Mouse (Mus musculus) brain, embryonic 14.5 days (tissue): ENCODE results near the gene Prr18.

Experiments
- CTCF ChIP-seq: fragments of 200-500 bp; IDR thresholded peaks from 2 replicates; pipeline ENCODE4 v1.5.1; 2012; ENCODE audit warnings: inconsistent platforms, mild to moderate bottlenecking, moderate library complexity, borderline replicate concordance; ENCODE audit not compliant: insufficient read depth, insufficient read length; ENCODE audit errors: extremely low read depth
- POLR2A ChIP-seq: fragments of 200-500 bp; IDR thresholded peaks from 2 replicates; pipeline ENCODE4 v1.6.1; 2012; ENCODE audit warnings: mild to moderate bottlenecking, inconsistent platforms, borderline replicate concordance; ENCODE audit not compliant: poor library complexity, insufficient read depth, insufficient read length, severe bottlenecking; ENCODE audit errors: extremely low read depth

GRCm38 (mm10) chr17:8361281-8362103 lies 24.2 kb downstream of the Prr18 start:
- TF ChIP-seq CTCF (no peak), POLR2A (no peak)
